Mouse (Mus musculus) gastrocnemius, postnatal 10 days (tissue): Measurements from ENCODE around the gene Araf. TPM values are rescaled to one million over a fixed set of nuclear protein-coding genes. Genes with fewer than 3 reads are reported as not detected.
"Not testable (repeated sequence)": the region's sequence is repeated elsewhere in the genome, so short reads cannot be mapped to it uniquely, and the experiment has no call there.

Experiments
- DNase-seq: peaks from one replicate; pipeline ENCODE4 v3.0.0; 2021; ENCODE audit warnings: mixed read lengths
- long read RNA-seq, 2 experiments: library from polyadenylated mRNA; stranded (forward); transcript quantifications; one replicate each; pipeline ENCODE4 v2.0.0; 2021
- total RNA-seq, 2 experiments: library from RNA; stranded (reverse); gene quantifications; 2 replicates each; pipeline ENCODE4 v1.2.3; 2021

The Araf gene
- 10 to 100 TPM; 78.8 to 79.6 TPM for total RNA-seq
- long read RNA-seq, experiment 1, transcript Araf-202 (6 exons, 1,520 nt), result major isoform, 32 of 66 reads
- long read RNA-seq, experiment 1, transcript Araf-201 (16 exons, 2,358 nt), result minor isoform, 17 of 66 reads
- long read RNA-seq, experiment 1, partial matches to known transcripts, result 6 of 66 reads
- long read RNA-seq, experiment 1, other reads (novel, unspliced or antisense), result 8 of 66 reads
- long read RNA-seq, experiment 2, transcript Araf-202 (6 exons, 1,520 nt), result major isoform, 33 of 65 reads
- long read RNA-seq, experiment 2, transcript Araf-201 (16 exons, 2,358 nt), result minor isoform, 16 of 65 reads
- long read RNA-seq, experiment 2, partial matches to known transcripts, result 5 of 65 reads
- long read RNA-seq, experiment 2, other reads (novel, unspliced or antisense), result 11 of 65 reads

GRCm38 (mm10) chrX:20797681-20798080, at the start of gene Araf:
Gene Araf, plus strand, starts transcription at chrX:20797814.
- no peak for DNase-seq

GRCm38 (mm10) chrX:20748829-20749228, 48.8 kb upstream of the Araf start:
- DNase-seq, result no peak

- DNase-seq, result no peak
Measured at GRCm38 (mm10) chrX:20761201-20761600, 36.4 kb upstream of the Araf start.

GRCm38 (mm10) chrX:20770697-20771381, 26.8 kb upstream of the Araf start:
- peak; percentile 80 for DNase-seq

GRCm38 (mm10) chrX:20771666-20772065, 25.9 kb upstream of the Araf start:
- no peak for DNase-seq

- DNase-seq, result no peak
Measured at GRCm38 (mm10) chrX:20775271-20776016, 22.2 kb upstream of the Araf start.

- no peak for DNase-seq
Measured at GRCm38 (mm10) chrX:20777619-20778018, 20.0 kb upstream of the Araf start.

- no peak for DNase-seq
Measured at GRCm38 (mm10) chrX:20787309-20787708, 10.3 kb upstream of the Araf start.

- DNase-seq, result no peak
Measured at GRCm38 (mm10) chrX:20792417-20792816, 5.2 kb upstream of the Araf start.

GRCm38 (mm10) chrX:20793230-20793629, 4.4 kb upstream of the Araf start:
- no peak for DNase-seq

GRCm38 (mm10) chrX:20794229-20794628, 3.4 kb upstream of the Araf start:
- DNase-seq, result no peak

- peak; percentile 33 for DNase-seq
Measured at GRCm38 (mm10) chrX:20798141-20798796, 655 bp downstream of the Araf start.

GRCm38 (mm10) chrX:20798797-20799147, 1.2 kb downstream of the Araf start:
- DNase-seq, result no peak

- DNase-seq, result no peak
Measured at GRCm38 (mm10) chrX:20801456-20801855, 3.8 kb downstream of the Araf start.

GRCm38 (mm10) chrX:20804301-20804700, 6.7 kb downstream of the Araf start:
- not testable (repeated sequence) for DNase-seq

- DNase-seq, result no peak
Measured at GRCm38 (mm10) chrX:20806295-20806694, 8.7 kb downstream of the Araf start.

- no peak for DNase-seq
Measured at GRCm38 (mm10) chrX:20816974-20817373, 19.4 kb downstream of the Araf start.

- peak; percentile 85 for DNase-seq
Measured at GRCm38 (mm10) chrX:20819204-20819628, 21.6 kb downstream of the Araf start.

- peak; percentile 31 for DNase-seq
Measured at GRCm38 (mm10) chrX:20819708-20820426, 22.3 kb downstream of the Araf start.

GRCm38 (mm10) chrX:20828934-20829333, 31.3 kb downstream of the Araf start:
- DNase-seq, result peak; percentile 53

GRCm38 (mm10) chrX:20847232-20847631, 49.6 kb downstream of the Araf start:
- no peak for DNase-seq

GRCm38 (mm10) chrX:20847816-20848215, 50.2 kb downstream of the Araf start:
- DNase-seq, result no peak
